Mouse (Mus musculus) lung, adult 2 months (tissue): ENCODE results near the gene Frs3.

ENCODE experiments used
- CTCF ChIP-seq: fragments of 200-500 bp; IDR thresholded peaks from 2 replicates; pipeline ENCODE4 v1.5.1; 2011; ENCODE audit warnings: mild to moderate bottlenecking, low read length, control low read depth; ENCODE audit not compliant: insufficient read depth
- POLR2A ChIP-seq: fragments of 200-500 bp; IDR thresholded peaks from 2 replicates; pipeline ENCODE4 v1.6.1; 2011; ENCODE audit warnings: low read depth, mild to moderate bottlenecking, control low read depth, low read length, borderline replicate concordance; ENCODE audit errors: extremely low read depth

- no peak for TF ChIP-seq POLR2A
- no peak for TF ChIP-seq CTCF
Measured at GRCm38 (mm10) chr17:47648966-47649365, 39.9 kb upstream of the Frs3 start.
